Mouse (Mus musculus) heart, embryonic 14.5 days (tissue): Measurements from ENCODE around the gene Mgat3. TPM values are rescaled to one million over a fixed set of nuclear protein-coding genes. Genes with fewer than 3 reads are reported as not detected.

ENCODE experiments used
- ATAC-seq: fragments of 200-750 bp; cut with Nextera tagmentation; 2 replicates; pipeline ENCODE4 v1.8.0; 2017; ENCODE audit warnings: low read depth, moderate TSS enrichment; ENCODE audit not compliant: insufficient number of reproducible peaks, insufficient read depth, low FRiP score
- H3K27ac ChIP-seq, 2 experiments: fragments of 200-500 bp in 1 of 2; fragments of 300-500 bp in 1 of 2; sonication (generic) in 1 of 2; replicated peaks in 1 of 2; 2 replicates each; pipeline ENCODE4 v1.5.1; 2012 to 2014; ENCODE audit warnings: low read depth in 2 of 2, low read length in 2 of 2, control low read depth in 1 of 2, mild to moderate bottlenecking in 1 of 2, mixed read lengths in 1 of 2; ENCODE audit not compliant: control insufficient read depth in 1 of 2, insufficient read depth in 1 of 2
- H3K27me3 ChIP-seq: fragments of 300-500 bp; sonication (generic); 2 replicates; pipeline ENCODE4 v1.6.1; 2014; ENCODE audit warnings: mild to moderate bottlenecking, low read length, control low read depth; ENCODE audit not compliant: control insufficient read depth, insufficient read depth
- H3K36me3 ChIP-seq: fragments of 300-500 bp; sonication (generic); 2 replicates; pipeline ENCODE4 v1.6.1; 2014; ENCODE audit warnings: mild to moderate bottlenecking, control low read depth, low read length, mixed read lengths; ENCODE audit not compliant: control insufficient read depth, insufficient read depth
- H3K4me1 ChIP-seq, 2 experiments: fragments of 200-500 bp in 1 of 2; fragments of 300-500 bp in 1 of 2; sonication (generic) in 1 of 2; 2 replicates each; pipeline ENCODE4 v1.6.1; 2012 to 2014; ENCODE audit warnings: low read length in 2 of 2, control low read depth in 1 of 2, mixed read lengths in 1 of 2; ENCODE audit not compliant: control insufficient read depth in 2 of 2, insufficient read depth in 2 of 2
- H3K4me2 ChIP-seq: fragments of 300-500 bp; sonication (generic); 2 replicates; pipeline ENCODE4 v1.6.1; 2014; ENCODE audit warnings: mild to moderate bottlenecking, low read length
- H3K4me3 ChIP-seq, 2 experiments: fragments of 200-500 bp in 1 of 2; fragments of 300-500 bp in 1 of 2; sonication (generic) in 1 of 2; 2 replicates each; pipeline ENCODE4 v1.5.1; 2012 to 2014; ENCODE audit warnings: low read length in 2 of 2, mild to moderate bottlenecking in 2 of 2, control low read depth in 1 of 2, low read depth in 1 of 2, moderate library complexity in 1 of 2; ENCODE audit not compliant: control insufficient read depth in 1 of 2, insufficient read depth in 1 of 2
- H3K9ac ChIP-seq: fragments of 300-500 bp; sonication (generic); 2 replicates; pipeline ENCODE4 v1.6.1; 2014; ENCODE audit warnings: mild to moderate bottlenecking, low read length
- H3K9me3 ChIP-seq: fragments of 300-500 bp; sonication (generic); 2 replicates; pipeline ENCODE4 v1.6.1; 2016; ENCODE audit warnings: low read length, control low read depth; ENCODE audit not compliant: control insufficient read depth
- WGBS: fragments of 180-500 bp; shearing (Covaris S2); extraction: QIAGEN DNeasy Blood & Tissue Kit; methylation state at CpG from one replicate; pipeline ENCODE4 v1.1.7; 2014; 5-methylcytosine and 5-hydroxymethylcytosine counted together
- polyA plus RNA-seq: library from polyadenylated mRNA; unstranded; fragments of >200 nt; fragmentation: Nextera tagmentation; extraction: Ambion mirVana; gene quantifications from 2 replicates; pipeline ENCODE4 v1.2.1, GENCODE M21; 2014

The Mgat3 gene
- polyA plus RNA-seq, 1 experiment from 2014 or later = 1.9 TPM

DNA sequence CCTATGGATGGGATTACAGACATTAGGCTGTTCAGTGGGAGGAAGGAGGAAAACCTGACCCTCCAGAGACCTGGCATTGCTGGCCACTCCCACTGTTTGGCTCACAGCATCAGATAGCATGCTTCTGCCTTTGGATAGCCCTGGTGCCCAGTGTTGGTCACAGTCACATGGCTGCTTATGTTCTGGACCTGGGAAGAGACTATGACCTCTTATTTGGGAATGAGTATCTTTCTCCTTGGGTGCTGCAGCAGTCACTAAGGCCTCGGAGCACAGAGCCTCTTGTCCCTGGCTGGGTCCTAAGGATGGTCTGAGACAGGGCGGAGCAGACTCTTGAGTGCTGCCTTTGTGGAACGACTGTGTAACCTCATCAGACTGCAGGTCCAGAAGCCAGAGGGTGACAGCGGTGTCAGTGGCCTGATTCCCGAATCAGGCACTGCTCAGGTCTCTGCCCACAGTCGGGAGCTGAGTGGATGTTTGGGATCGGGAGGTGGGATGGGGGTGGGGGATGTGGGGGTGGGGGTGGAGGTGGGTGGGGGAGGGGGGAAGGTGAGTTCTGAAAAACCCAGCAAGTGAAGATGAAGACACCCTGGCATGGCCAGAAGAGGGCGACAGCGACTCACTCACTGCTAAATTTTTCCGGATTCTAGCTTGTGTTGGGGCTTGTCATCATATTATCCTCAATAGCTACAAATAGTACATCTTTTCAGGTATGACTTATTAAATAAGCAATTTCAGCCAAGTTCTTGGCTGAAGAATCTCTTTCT lies 42.4 kb downstream of the Mgat3 start:
- no peak overlapping the region for H3K4me2 ChIP-seq
- WGBS = 11% methylated on average over 10 of the region's 10 CpGs
- H3K36me3 ChIP-seq = no peaks in the 10 kb centered on the region
- no peaks in the 10 kb centered on the region for H3K27me3 ChIP-seq
- no peak overlapping the region for H3K4me3 ChIP-seq
- no peaks in the 10 kb centered on the region for H3K9me3 ChIP-seq
- H3K27ac ChIP-seq = no peak overlapping the region
- H3K9ac ChIP-seq = no peak overlapping the region
- no peak for ATAC-seq
- peaks cover 6 to 7% of the 10 kb centered on the region in 2 experiments; a peak in 2 of 4 replicates for H3K4me1 ChIP-seq

DNA sequence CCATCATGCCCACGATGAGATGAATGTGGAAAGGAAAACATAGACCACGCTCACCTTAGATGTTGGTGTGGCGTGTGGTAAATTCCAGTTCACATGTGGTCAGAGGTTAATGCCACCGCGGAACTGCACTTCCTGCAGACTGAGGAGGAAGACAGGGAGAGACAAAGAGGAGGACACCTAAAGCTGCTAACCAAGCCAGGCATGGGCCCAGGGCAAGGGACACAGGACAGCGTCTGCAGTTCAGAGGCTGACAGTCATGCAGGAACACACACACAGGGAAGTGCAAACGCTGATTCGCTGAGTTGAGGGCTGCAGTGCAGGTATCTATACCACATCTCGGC lies 42.9 kb downstream of the Mgat3 start:
- peaks cover 6 to 7% of the 10 kb centered on the region in 2 experiments; a peak in 2 of 4 replicates for H3K4me1 ChIP-seq
- no peak overlapping the region for H3K4me2 ChIP-seq
- 53% methylated on average over 9 of the region's 9 CpGs for WGBS
- no peak overlapping the region for H3K4me3 ChIP-seq
- ATAC-seq = no peak
- no peaks in the 10 kb centered on the region for H3K9me3 ChIP-seq
- H3K27ac ChIP-seq = no peak overlapping the region
- H3K9ac ChIP-seq = no peak overlapping the region
- no peaks in the 10 kb centered on the region for H3K36me3 ChIP-seq
- no peaks in the 10 kb centered on the region for H3K27me3 ChIP-seq

GRCm38 (mm10) chr15:80217476-80217875 lies 44.0 kb downstream of the Mgat3 start:
- H3K4me3 ChIP-seq = no peak overlapping the region
- WGBS = 79% methylated on average over 10 of the region's 10 CpGs
- H3K36me3 ChIP-seq = no peaks in the 10 kb centered on the region
- no peaks in the 10 kb centered on the region for H3K27me3 ChIP-seq
- H3K9ac ChIP-seq = no peak overlapping the region
- no peak for ATAC-seq
- no peaks in the 10 kb centered on the region for H3K9me3 ChIP-seq
- H3K4me2 ChIP-seq = no peak overlapping the region
- peaks cover 6 to 7% of the 10 kb centered on the region in 2 experiments; a peak in 2 of 4 replicates for H3K4me1 ChIP-seq
- no peak overlapping the region for H3K27ac ChIP-seq

DNA sequence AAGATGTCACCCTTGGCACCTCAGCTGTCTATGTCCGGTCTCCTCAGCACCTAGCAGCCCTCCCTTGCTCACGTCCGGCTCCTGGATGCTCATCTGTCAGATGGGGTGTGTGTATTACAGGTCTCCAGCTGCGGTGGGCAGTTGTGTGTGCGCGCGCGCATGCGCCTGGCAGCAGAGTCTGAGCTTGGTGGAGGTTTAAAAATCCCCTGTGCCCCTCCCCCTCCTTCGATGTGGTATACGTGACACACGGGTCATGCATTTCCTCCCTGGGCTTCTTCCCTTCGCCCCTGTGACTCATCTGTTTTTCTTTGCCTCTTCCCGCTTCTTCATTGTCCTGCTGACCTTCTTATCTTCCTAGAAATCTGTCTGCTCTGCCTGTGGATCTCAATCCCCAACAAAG lies 45.7 kb downstream of the Mgat3 start:
- peak overlapping the region; percentile 41; the same call in 1 of the 2 replicates for H3K9ac ChIP-seq
- no peaks in the 10 kb centered on the region for H3K36me3 ChIP-seq
- peak overlapping the region; percentile 48 for H3K4me2 ChIP-seq
- no peak overlapping the region for H3K4me3 ChIP-seq
- peaks cover 11 to 18% of the 10 kb centered on the region in 2 experiments for H3K4me1 ChIP-seq
- no peaks in the 10 kb centered on the region for H3K27me3 ChIP-seq
- H3K9me3 ChIP-seq = no peaks in the 10 kb centered on the region
- WGBS = 38% methylated on average over 14 of the region's 14 CpGs
- H3K27ac ChIP-seq = peak overlapping the region; percentile 41 to 43; a peak in 2 of 4 replicates
- no peak for ATAC-seq

DNA sequence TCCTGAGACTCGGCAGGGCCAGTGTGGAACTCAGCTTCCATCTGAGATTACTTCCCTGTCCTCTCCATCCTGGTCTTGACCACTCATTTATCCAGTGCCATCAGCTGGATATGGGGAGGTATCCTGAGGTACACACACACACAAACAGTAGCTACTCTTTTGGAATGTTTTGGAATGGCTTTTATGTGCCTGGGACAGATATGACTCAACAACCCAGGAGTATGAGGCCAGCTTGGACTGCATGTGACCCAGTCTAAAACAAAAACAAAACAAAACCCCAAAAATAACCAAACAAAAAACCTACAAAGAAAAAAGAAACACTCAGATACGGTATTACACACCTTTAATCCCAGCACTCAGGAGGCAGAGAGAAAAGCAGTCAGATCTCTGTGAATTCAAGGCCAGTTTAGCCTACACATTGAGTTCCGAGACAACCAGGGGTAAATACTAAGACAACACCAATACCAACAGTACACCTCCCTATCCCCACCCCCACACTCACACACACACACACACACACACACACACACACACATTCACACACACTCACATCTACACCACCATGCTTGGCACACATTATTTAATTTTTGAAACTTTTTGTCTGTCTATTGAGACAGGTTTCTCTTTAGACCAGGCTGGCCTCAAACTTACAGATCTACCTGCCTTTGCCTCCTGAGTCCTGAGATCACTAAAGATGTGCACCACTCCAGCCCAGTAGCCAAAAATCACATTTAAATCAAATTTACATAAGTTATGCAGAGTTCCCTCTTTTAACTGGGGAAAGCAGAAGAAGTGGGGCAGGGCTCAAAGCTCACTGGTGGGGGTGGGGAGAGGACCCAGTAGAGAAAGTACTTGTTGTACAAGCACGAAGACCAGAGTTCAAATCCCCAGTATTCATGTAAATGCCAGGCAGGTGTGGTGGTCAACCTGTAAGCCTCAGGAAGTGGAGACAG lies 46.5 kb downstream of the Mgat3 start:
- ATAC-seq = no peak
- no peaks in the 10 kb centered on the region for H3K9me3 ChIP-seq
- peaks cover 11 to 18% of the 10 kb centered on the region in 2 experiments for H3K4me1 ChIP-seq
- no peaks in the 10 kb centered on the region for H3K36me3 ChIP-seq
- 0 out of 2 replicates have a peak overlapping the region, but pooled peaks have one; percentile 41 for H3K9ac ChIP-seq
- no peak overlapping the region for H3K4me3 ChIP-seq
- 52% methylated on average over 4 of the region's 4 CpGs for WGBS
- peak overlapping the region; percentile 48 for H3K4me2 ChIP-seq
- no peaks in the 10 kb centered on the region for H3K27me3 ChIP-seq
- H3K27ac ChIP-seq = peak overlapping the region; percentile 41 to 43; a peak in 2 of 4 replicates

DNA sequence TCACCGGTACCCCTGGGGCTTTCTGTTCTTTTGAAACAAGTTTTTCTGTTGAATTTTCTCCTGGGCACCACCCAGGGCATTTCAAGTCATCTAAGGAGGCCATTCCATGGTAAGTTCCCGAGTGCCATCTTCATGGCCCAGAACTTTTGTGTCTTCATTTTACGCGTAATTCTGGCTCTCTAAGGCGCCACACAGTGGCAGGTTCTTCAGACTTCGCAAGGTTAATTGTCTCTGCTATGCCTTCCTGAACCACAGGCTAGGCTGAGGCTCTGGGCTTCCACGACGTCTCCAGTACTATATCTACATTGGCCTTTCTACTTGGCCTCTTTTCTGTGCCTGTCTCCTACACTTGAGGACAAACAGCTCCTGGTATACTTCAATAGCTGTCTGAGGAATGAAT lies 47.5 kb downstream of the Mgat3 start:
- no peak for ATAC-seq
- Histone ChIP-seq H3K4me2 (no peak overlapping the region), H3K27ac (no peak overlapping the region), H3K4me3 (no peak overlapping the region), H3K36me3 (no peaks in the 10 kb centered on the region), H3K9ac (no peak overlapping the region), H3K27me3 (no peaks in the 10 kb centered on the region), H3K9me3 (no peaks in the 10 kb centered on the region), H3K4me1 (peaks cover 11 to 18% of the 10 kb centered on the region in 2 experiments)
- WGBS = 62% methylated on average over 8 of the region's 8 CpGs

- WGBS = 50% methylated on average over 7 of the region's 7 CpGs
- H3K4me2 ChIP-seq = no peak overlapping the region
- no peak for ATAC-seq
Observed at GRCm38 (mm10) chr15:80223751-80224150, 50.2 kb downstream of the Mgat3 start.

More at GRCm38 (mm10) chr15:80223751-80224150, 50.2 kb downstream of the Mgat3 start:
- no peaks in the 10 kb centered on the region for H3K9me3 ChIP-seq
- no peaks in the 10 kb centered on the region for H3K36me3 ChIP-seq
- peaks cover 11 to 18% of the 10 kb centered on the region in 2 experiments for H3K4me1 ChIP-seq
- no peak overlapping the region for H3K9ac ChIP-seq
- H3K27me3 ChIP-seq = no peaks in the 10 kb centered on the region
- peak overlapping the region; percentile 0 to 20; a peak in 1 of 4 replicates for H3K27ac ChIP-seq
- H3K4me3 ChIP-seq = no peak overlapping the region
